Mouse (Mus musculus) forebrain, postnatal 0 days (tissue): Measurements from ENCODE around the gene Eps8l3. TPM values are rescaled to one million over a fixed set of nuclear protein-coding genes. Genes with fewer than 3 reads are reported as not detected.

Experiments
- ATAC-seq: fragments of 200-750 bp; cut with Nextera tagmentation; 2 replicates; pipeline ENCODE4 v1.8.0; 2017; ENCODE audit warnings: mild to moderate bottlenecking, moderate library complexity
- DNase-seq: peaks from one replicate; pipeline ENCODE4 v3.0.0-alpha.2; 2015
- H3K27ac ChIP-seq: fragments of 300-500 bp; sonication (generic); 2 replicates; pipeline ENCODE4 v1.5.1; 2014; ENCODE audit warnings: low read depth, mild to moderate bottlenecking, antibody characterized with exemption, low read length, moderate library complexity, mixed read lengths
- H3K27me3 ChIP-seq: fragments of 300-500 bp; sonication (generic); 2 replicates; pipeline ENCODE4 v1.6.1; 2014; ENCODE audit warnings: mild to moderate bottlenecking, low read length, mixed read lengths; ENCODE audit not compliant: insufficient read depth
- H3K36me3 ChIP-seq: fragments of 300-500 bp; sonication (generic); 2 replicates; pipeline ENCODE4 v1.6.1; 2014; ENCODE audit warnings: mild to moderate bottlenecking, moderate library complexity; ENCODE audit not compliant: insufficient read depth
- H3K4me1 ChIP-seq: fragments of 300-500 bp; sonication (generic); 2 replicates; pipeline ENCODE4 v1.6.1; 2014; ENCODE audit warnings: antibody characterized with exemption; ENCODE audit not compliant: insufficient read depth
- H3K4me2 ChIP-seq: fragments of 300-500 bp; sonication (generic); 2 replicates; pipeline ENCODE4 v1.6.1; 2014; ENCODE audit warnings: low read depth, mild to moderate bottlenecking, moderate library complexity
- H3K4me3 ChIP-seq: fragments of 300-500 bp; sonication (generic); 2 replicates; pipeline ENCODE4 v1.5.1; 2014; ENCODE audit warnings: low read depth, low read length, mixed read lengths
- H3K9ac ChIP-seq: fragments of 300-500 bp; sonication (generic); 2 replicates; pipeline ENCODE4 v1.6.1; 2014; ENCODE audit warnings: mild to moderate bottlenecking
- H3K9me3 ChIP-seq: fragments of 300-500 bp; sonication (generic); 2 replicates; pipeline ENCODE4 v1.6.1; 2016; ENCODE audit warnings: low read length
- CTCF ChIP-seq: sonication (generic); IDR thresholded peaks from 2 replicates; pipeline ENCODE4 v1.5.1; 2016; ENCODE audit warnings: antibody characterized with exemption, control low read depth, low read depth
- WGBS: fragments of 180-500 bp; shearing (Covaris S2); extraction: QIAGEN DNeasy Blood & Tissue Kit; methylation state at CpG from one replicate; pipeline ENCODE4 v1.1.7; 2014; 5-methylcytosine and 5-hydroxymethylcytosine counted together
- polyA plus RNA-seq: library from polyadenylated mRNA; unstranded; fragments of >200 nt; fragmentation: Nextera tagmentation; extraction: Ambion mirVana; gene quantifications from 2 replicates; pipeline ENCODE4 v1.2.1, GENCODE M21; 2015
- total RNA-seq: library from RNA; depleted of rRNA; stranded (reverse); fragments of >200 nt; gene quantifications from 2 replicates; pipeline ENCODE4 v1.2.3, GENCODE M21; 2014

The Eps8l3 gene
- total and polyA plus RNA-seq, 2 experiments from 2014 or later, result not detected

DNA sequence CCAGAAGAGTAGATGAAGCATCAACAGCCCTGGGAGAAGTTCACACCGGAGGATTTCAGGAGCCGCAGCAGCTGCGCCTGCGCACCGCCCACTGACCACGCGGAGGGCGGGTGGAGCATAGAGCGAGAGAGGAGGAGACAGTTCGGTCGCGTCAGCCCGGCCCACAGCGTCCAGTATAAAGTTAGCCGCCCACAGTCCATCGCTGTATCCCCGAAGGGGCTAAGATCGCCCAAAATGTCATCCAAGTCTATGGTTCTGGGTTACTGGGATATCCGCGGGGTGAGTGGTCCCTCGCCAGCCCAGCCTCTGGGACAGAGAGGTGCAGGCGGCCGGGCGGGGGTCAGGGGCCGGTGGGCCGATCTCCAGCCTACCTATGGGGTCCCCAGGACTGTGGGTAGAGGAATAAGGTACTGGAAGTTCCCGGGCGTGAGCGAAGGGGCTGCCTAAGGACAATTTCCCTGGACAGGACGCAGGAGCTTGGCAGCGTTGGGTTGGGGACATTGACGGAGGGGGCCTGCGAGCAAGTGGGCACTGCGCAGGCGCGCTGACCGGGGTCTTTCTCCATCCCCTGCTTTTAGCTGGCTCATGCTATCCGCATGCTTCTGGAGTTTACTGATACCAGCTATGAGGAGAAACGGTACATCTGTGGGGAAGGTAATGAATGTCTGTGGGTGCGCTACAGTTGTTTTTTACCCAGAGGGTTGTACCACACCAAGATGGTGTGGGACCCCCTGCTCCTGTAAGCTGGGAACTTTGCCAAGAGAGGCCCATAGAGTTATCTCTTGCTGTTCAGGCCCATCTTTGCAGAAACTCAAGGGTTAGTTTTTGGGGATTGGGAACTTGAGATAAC is 18.9 kb downstream of the Eps8l3 start, which contains the start of gene Gstm5:
TSS of gene Gstm5 (plus strand) at position 102 of the 850 bp plus-strand sequence.
- Histone ChIP-seq H3K27me3 (no peaks in the 10 kb centered on the region), H3K9me3 (no peaks in the 10 kb centered on the region), H3K4me1 (no peaks in the 10 kb centered on the region), H3K4me2 (peak within 1 kb of the TSS; percentile 95), H3K4me3 (peak within 1 kb of the TSS; percentile 62), H3K27ac (peak within 1 kb of the TSS; percentile 76), H3K36me3 (no peaks in the 10 kb centered on the region), H3K9ac (peak within 1 kb of the TSS; percentile 85)
- no peak for TF ChIP-seq CTCF
- 4% methylated on average over 40 of the region's 40 CpGs for WGBS
- ATAC-seq (peak; percentile 98), DNase-seq (peak; percentile 84)

DNA sequence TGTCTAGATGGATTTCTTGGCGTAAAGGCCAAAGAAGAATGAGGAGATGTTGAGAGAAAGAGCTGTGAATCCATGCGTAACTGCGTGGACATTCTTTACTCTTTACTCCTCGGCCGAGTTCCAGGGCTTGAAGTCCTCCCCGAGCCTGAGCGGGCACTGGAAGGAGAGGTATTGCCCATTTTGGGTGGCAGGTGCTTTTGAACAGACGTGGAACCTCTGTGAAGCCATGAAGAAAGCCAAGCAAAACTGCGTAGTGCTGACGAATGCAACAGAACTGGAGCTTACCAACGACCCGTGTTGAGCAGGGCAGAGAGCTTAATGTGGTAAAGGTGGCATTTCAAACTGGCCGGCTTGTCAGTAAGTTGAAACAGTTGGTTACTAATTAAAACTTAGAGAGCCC is 21.7 kb downstream of the Eps8l3 start:
- H3K4me1 ChIP-seq, result no peaks in the 10 kb centered on the region
- no peak overlapping the region for H3K4me2 ChIP-seq
- H3K9ac ChIP-seq, result no peak overlapping the region
- H3K27ac ChIP-seq, result no peak overlapping the region
- no peak for DNase-seq
- 94% methylated on average over 13 of the region's 13 CpGs for WGBS
- no peak for TF ChIP-seq CTCF
- H3K9me3 ChIP-seq, result no peaks in the 10 kb centered on the region
- H3K4me3 ChIP-seq, result no peak overlapping the region
- no peak for ATAC-seq
- no peaks in the 10 kb centered on the region for H3K27me3 ChIP-seq
- no peaks in the 10 kb centered on the region for H3K36me3 ChIP-seq

DNA sequence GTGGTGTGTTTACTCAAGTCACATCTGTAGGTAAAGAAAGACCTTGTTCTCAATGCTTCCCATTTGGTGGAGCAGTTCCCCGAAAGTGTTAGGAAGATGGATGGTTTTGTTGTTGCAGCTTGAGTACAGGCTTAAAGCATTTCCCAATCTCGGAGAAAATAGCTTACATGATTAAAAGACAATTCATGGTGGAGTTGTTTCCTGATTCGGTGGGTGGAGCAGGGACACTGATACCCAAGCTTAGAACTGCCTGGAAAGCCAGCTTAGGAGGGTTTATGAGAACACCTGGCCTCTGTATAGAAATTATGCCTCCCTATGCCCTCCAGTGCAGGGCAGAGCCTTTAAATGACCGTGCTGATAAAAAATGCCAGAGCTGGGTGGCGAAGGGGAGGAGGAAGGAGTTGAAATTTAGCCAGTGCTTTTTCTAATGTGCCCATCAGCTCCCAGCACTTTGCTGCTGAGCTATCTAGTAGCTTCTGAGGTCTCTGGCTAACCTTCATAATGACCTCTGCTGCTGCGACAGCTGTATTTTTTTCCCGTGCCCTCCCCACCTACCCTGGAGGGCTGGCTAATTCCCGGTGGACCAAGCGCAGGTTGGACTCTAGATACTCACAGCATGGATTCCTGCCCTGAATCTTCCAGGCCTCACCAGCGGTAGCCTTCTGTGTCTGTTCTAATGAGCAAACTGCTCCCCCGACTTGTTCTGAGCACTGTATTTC is 24.1 kb downstream of the Eps8l3 start:
- Histone ChIP-seq H3K27ac (no peak overlapping the region), H3K4me2 (no peak overlapping the region), H3K4me3 (no peak overlapping the region), H3K9ac (no peak overlapping the region), H3K27me3 (no peaks in the 10 kb centered on the region), H3K36me3 (no peaks in the 10 kb centered on the region), H3K4me1 (no peaks in the 10 kb centered on the region), H3K9me3 (no peaks in the 10 kb centered on the region)
- TF ChIP-seq CTCF, result no peak
- DNase-seq (no peak), ATAC-seq (no peak)
- 76% methylated on average over 11 of the region's 11 CpGs for WGBS

DNA sequence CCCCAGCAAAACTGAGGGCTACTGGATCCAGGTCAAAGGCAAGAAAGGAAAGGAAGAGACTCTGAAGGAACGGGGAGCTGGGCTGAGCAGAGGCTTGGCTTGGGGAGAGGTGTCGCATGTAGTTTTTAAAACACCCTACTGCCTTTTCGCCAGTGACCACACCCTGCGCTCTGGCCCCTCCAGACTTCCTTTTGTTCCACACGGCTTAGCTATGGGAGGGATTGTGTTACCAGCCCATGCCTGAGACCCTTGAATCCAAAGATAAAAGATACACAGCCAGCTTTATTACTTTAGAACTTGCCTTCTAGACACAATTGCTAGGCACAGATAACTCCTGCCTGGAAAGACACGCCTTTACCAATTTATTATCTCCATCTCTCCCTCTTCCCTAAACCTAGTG is 28.9 kb downstream of the Eps8l3 start:
- no peak for ATAC-seq
- H3K4me3 ChIP-seq, result no peak overlapping the region
- H3K9me3 ChIP-seq, result no peaks in the 10 kb centered on the region
- no peak overlapping the region for H3K9ac ChIP-seq
- 57% methylated on average over 6 of the region's 6 CpGs for WGBS
- no peak for DNase-seq
- no peak for TF ChIP-seq CTCF
- H3K36me3 ChIP-seq, result no peaks in the 10 kb centered on the region
- no peak overlapping the region for H3K27ac ChIP-seq
- no peak overlapping the region for H3K4me2 ChIP-seq
- no peaks in the 10 kb centered on the region for H3K4me1 ChIP-seq
- H3K27me3 ChIP-seq, result no peaks in the 10 kb centered on the region

DNA sequence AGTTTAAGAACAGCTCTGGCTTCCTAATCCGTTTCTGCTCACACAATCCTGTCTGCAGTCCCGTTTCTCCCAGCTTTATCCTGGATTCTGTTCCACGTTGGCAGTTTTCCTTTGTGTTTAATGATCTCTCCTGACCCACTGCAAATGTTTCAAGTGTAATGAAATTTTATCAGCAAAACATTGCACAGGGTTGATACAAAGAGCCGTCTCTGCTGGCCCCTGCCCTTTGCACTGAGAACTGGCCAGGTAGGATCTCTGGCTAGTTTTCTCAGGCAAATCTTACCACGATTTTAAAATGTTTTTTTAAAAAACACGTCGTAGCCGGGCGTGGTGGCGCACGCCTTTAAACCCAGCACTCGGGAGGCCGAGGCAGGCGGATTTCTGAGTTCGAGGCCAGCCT is 39.6 kb downstream of the Eps8l3 start:
- TF ChIP-seq CTCF, result no peak
- H3K4me3 ChIP-seq, result no peak overlapping the region
- no peak overlapping the region for H3K4me2 ChIP-seq
- H3K27ac ChIP-seq, result no peak overlapping the region
- no peaks in the 10 kb centered on the region for H3K36me3 ChIP-seq
- H3K9me3 ChIP-seq, result no peaks in the 10 kb centered on the region
- H3K4me1 ChIP-seq, result no peaks in the 10 kb centered on the region
- H3K9ac ChIP-seq, result no peak overlapping the region
- DNase-seq (no peak), ATAC-seq (no peak)
- H3K27me3 ChIP-seq, result no peaks in the 10 kb centered on the region
- WGBS, result 79% methylated on average over 15 of the region's 15 CpGs

DNA sequence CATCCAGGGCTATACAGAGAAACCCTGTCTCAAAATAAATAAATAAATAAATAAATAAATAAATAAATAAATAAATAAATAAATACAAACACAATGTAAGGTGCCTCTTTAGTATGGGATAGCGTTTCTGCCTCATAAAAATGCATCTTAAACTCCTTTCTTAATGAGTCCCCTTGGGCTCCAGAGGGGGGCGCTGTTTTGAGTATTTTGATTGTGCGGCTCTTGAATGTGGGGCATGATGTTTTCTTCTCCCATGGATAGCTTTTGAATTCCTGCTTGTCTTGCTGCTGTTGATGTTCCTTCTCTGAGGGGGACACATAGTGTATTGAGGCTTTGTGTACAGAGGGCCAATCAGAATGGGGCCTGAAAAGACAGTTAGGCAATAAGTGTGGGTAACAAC is 40.1 kb downstream of the Eps8l3 start:
- no peaks in the 10 kb centered on the region for H3K4me1 ChIP-seq
- H3K4me2 ChIP-seq, result no peak overlapping the region
- peak; percentile 39 for TF ChIP-seq CTCF
- no peak overlapping the region for H3K9ac ChIP-seq
- no peak overlapping the region for H3K27ac ChIP-seq
- WGBS, result 84% methylated on average over 3 of the region's 3 CpGs
- no peaks in the 10 kb centered on the region for H3K36me3 ChIP-seq
- no peak overlapping the region for H3K4me3 ChIP-seq
- peak; percentile 20; the same call in 1 of the 2 replicates for ATAC-seq
- H3K27me3 ChIP-seq, result no peaks in the 10 kb centered on the region
- no peak for DNase-seq
- H3K9me3 ChIP-seq, result no peaks in the 10 kb centered on the region
